Mouse (Mus musculus): ENCODE measurements at regions not wholly inside any gene's neighbourhood (a gene's known extent, or its start where the extent isn't known, plus 50 kb on each side); places are given as distances from the start of the nearest gene placed in this dataset.

GRCm38 (mm10) chr11:19138831-19139230, 120.0 kb upstream of the Meis1 start:
- WGBS = 78% methylated on average over 2 of the region's 2 CpGs

GRCm38 (mm10) chr11:19143267-19144000, 124.6 kb upstream of the Meis1 start:
- WGBS = 84% methylated on average over 17 of the region's 17 CpGs
- H3K27me3 ChIP-seq (ENCODE audit: control insufficient read depth, insufficient read depth, low read length) = no peaks in the 10 kb centered on the region
- no peak overlapping the region for H3K4me2 ChIP-seq (ENCODE audit: low read depth, low read length, severe bottlenecking)
- H3K36me3 ChIP-seq (ENCODE audit: control insufficient read depth, insufficient read depth, low read length) = no peaks in the 10 kb centered on the region
- H3K4me1 ChIP-seq (replicated peaks; ENCODE audit: control insufficient read depth, insufficient read depth, low read length) = no peaks in the 10 kb centered on the region; the same call in 1 of the 2 replicates
- H3K9ac ChIP-seq (ENCODE audit: low read length) = no peak overlapping the region
- H3K27ac ChIP-seq (ENCODE audit: low read depth, low read length) = no peak overlapping the region
- no peak for ATAC-seq (replicated peaks; ENCODE audit: low FRiP score)
- no peak overlapping the region for H3K4me3 ChIP-seq (ENCODE audit: low read depth, low read length)
- DNase-seq (ENCODE audit: low spot score) = no peak
- no peaks in the 10 kb centered on the region for H3K9me3 ChIP-seq (ENCODE audit: control insufficient read depth, low read length)

More at GRCm38 (mm10) chr11:19138831-19139230, 120.0 kb upstream of the Meis1 start:
- Histone ChIP-seq H3K9ac (ENCODE audit: low read length) (no peak overlapping the region), H3K27ac (ENCODE audit: low read depth, low read length) (no peak overlapping the region), H3K27me3 (ENCODE audit: control insufficient read depth, insufficient read depth, low read length) (no peaks in the 10 kb centered on the region), H3K4me1 (replicated peaks; ENCODE audit: control insufficient read depth, insufficient read depth, low read length) (no peaks in the 10 kb centered on the region; the same call in 1 of the 2 replicates), H3K4me2 (ENCODE audit: low read depth, low read length, severe bottlenecking) (no peak overlapping the region), H3K9me3 (ENCODE audit: control insufficient read depth, low read length) (no peaks in the 10 kb centered on the region), H3K4me3 (ENCODE audit: low read depth, low read length) (no peak overlapping the region), H3K36me3 (ENCODE audit: control insufficient read depth, insufficient read depth, low read length) (no peaks in the 10 kb centered on the region)
- DNase-seq (ENCODE audit: low spot score) (no peak), ATAC-seq (replicated peaks; ENCODE audit: low FRiP score) (no peak)

GRCm38 (mm10) chr11:19144506-19144905, 125.7 kb upstream of the Meis1 start:
- no peaks in the 10 kb centered on the region for H3K27me3 ChIP-seq (ENCODE audit: control insufficient read depth, insufficient read depth, low read length)
- H3K4me1 ChIP-seq (replicated peaks; ENCODE audit: control insufficient read depth, insufficient read depth, low read length) = no peaks in the 10 kb centered on the region
- H3K36me3 ChIP-seq (ENCODE audit: control insufficient read depth, insufficient read depth, low read length) = no peaks in the 10 kb centered on the region
- no peak overlapping the region for H3K9ac ChIP-seq (ENCODE audit: low read length)
- no peak for DNase-seq (ENCODE audit: low spot score)
- no peak for ATAC-seq (replicated peaks; ENCODE audit: low FRiP score)
- no peak overlapping the region for H3K4me2 ChIP-seq (ENCODE audit: low read depth, low read length, severe bottlenecking)
- no peaks in the 10 kb centered on the region for H3K9me3 ChIP-seq (ENCODE audit: control insufficient read depth, low read length)
- WGBS = 81% methylated on average over 6 of the region's 6 CpGs
- H3K27ac ChIP-seq (ENCODE audit: low read depth, low read length) = no peak overlapping the region
- no peak overlapping the region for H3K4me3 ChIP-seq (ENCODE audit: low read depth, low read length)

- Histone ChIP-seq H3K36me3 (ENCODE audit: control insufficient read depth, insufficient read depth, low read length) (no peaks in the 10 kb centered on the region), H3K27me3 (ENCODE audit: control insufficient read depth, insufficient read depth, low read length) (no peaks in the 10 kb centered on the region), H3K4me3 (ENCODE audit: low read depth, low read length) (no peak overlapping the region), H3K4me1 (replicated peaks; ENCODE audit: control insufficient read depth, insufficient read depth, low read length) (no peaks in the 10 kb centered on the region), H3K27ac (ENCODE audit: low read depth, low read length) (no peak overlapping the region), H3K4me2 (ENCODE audit: low read depth, low read length, severe bottlenecking) (no peak overlapping the region), H3K9ac (ENCODE audit: low read length) (no peak overlapping the region), H3K9me3 (ENCODE audit: control insufficient read depth, low read length) (no peaks in the 10 kb centered on the region)
- DNase-seq (ENCODE audit: low spot score) (no peak), ATAC-seq (replicated peaks; ENCODE audit: low FRiP score) (no peak)
- 93% methylated on average over 9 of the region's 9 CpGs for WGBS
These were observed 126.5 kb upstream of the Meis1 start for GRCm38 (mm10) chr11:19145263-19145662.

- no peak overlapping the region for H3K9ac ChIP-seq (ENCODE audit: low read length)
- WGBS = 78% methylated on average over 3 of the region's 3 CpGs
- no peaks in the 10 kb centered on the region for H3K9me3 ChIP-seq (ENCODE audit: control insufficient read depth, low read length)
- no peak overlapping the region for H3K4me3 ChIP-seq (ENCODE audit: low read depth, low read length)
- no peak overlapping the region for H3K27ac ChIP-seq (ENCODE audit: low read depth, low read length)
- DNase-seq (ENCODE audit: low spot score) = no peak
- H3K27me3 ChIP-seq (ENCODE audit: control insufficient read depth, insufficient read depth, low read length) = no peaks in the 10 kb centered on the region
- no peak overlapping the region for H3K4me2 ChIP-seq (ENCODE audit: low read depth, low read length, severe bottlenecking)
- no peaks in the 10 kb centered on the region for H3K4me1 ChIP-seq (replicated peaks; ENCODE audit: control insufficient read depth, insufficient read depth, low read length)
- no peaks in the 10 kb centered on the region for H3K36me3 ChIP-seq (ENCODE audit: control insufficient read depth, insufficient read depth, low read length)
- ATAC-seq (replicated peaks; ENCODE audit: low FRiP score) = no peak
These were observed 127.2 kb upstream of the Meis1 start for GRCm38 (mm10) chr11:19145991-19146390.

GRCm38 (mm10) chr11:19151026-19151425, 132.2 kb upstream of the Meis1 start:
- Histone ChIP-seq H3K36me3 (ENCODE audit: control insufficient read depth, insufficient read depth, low read length) (no peaks in the 10 kb centered on the region), H3K4me1 (replicated peaks; ENCODE audit: control insufficient read depth, insufficient read depth, low read length) (no peaks in the 10 kb centered on the region), H3K4me3 (ENCODE audit: low read depth, low read length) (no peak overlapping the region), H3K9ac (ENCODE audit: low read length) (no peak overlapping the region), H3K4me2 (ENCODE audit: low read depth, low read length, severe bottlenecking) (no peak overlapping the region), H3K27me3 (ENCODE audit: control insufficient read depth, insufficient read depth, low read length) (no peaks in the 10 kb centered on the region), H3K9me3 (ENCODE audit: control insufficient read depth, low read length) (no peaks in the 10 kb centered on the region), H3K27ac (ENCODE audit: low read depth, low read length) (no peak overlapping the region)
- 62% methylated on average over 3 of the region's 3 CpGs for WGBS
- ATAC-seq (replicated peaks; ENCODE audit: low FRiP score) = no peak
- DNase-seq (ENCODE audit: low spot score) = no peak

GRCm38 (mm10) chr11:19153714-19154113, 134.9 kb upstream of the Meis1 start:
- ATAC-seq (replicated peaks; ENCODE audit: low FRiP score) = no peak
- 87% methylated on average over 4 of the region's 4 CpGs for WGBS
- Histone ChIP-seq H3K9ac (ENCODE audit: low read length) (no peak overlapping the region), H3K4me3 (ENCODE audit: low read depth, low read length) (no peak overlapping the region), H3K27ac (ENCODE audit: low read depth, low read length) (no peak overlapping the region), H3K4me1 (replicated peaks; ENCODE audit: control insufficient read depth, insufficient read depth, low read length) (no peaks in the 10 kb centered on the region), H3K9me3 (ENCODE audit: control insufficient read depth, low read length) (no peaks in the 10 kb centered on the region), H3K4me2 (ENCODE audit: low read depth, low read length, severe bottlenecking) (no peak overlapping the region), H3K27me3 (ENCODE audit: control insufficient read depth, insufficient read depth, low read length) (no peaks in the 10 kb centered on the region), H3K36me3 (ENCODE audit: control insufficient read depth, insufficient read depth, low read length) (no peaks in the 10 kb centered on the region)
- DNase-seq (ENCODE audit: low spot score) = no peak

- no peaks in the 10 kb centered on the region for H3K36me3 ChIP-seq (ENCODE audit: control insufficient read depth, insufficient read depth, low read length)
- ATAC-seq (replicated peaks; ENCODE audit: low FRiP score) (no peak), DNase-seq (ENCODE audit: low spot score) (no peak)
- H3K9ac ChIP-seq (ENCODE audit: low read length) = no peak overlapping the region
- no peak overlapping the region for H3K4me2 ChIP-seq (ENCODE audit: low read depth, low read length, severe bottlenecking)
- 84% methylated on average over 4 of the region's 4 CpGs for whole genome bisulfite sequencing
- no peaks in the 10 kb centered on the region for H3K27me3 ChIP-seq (ENCODE audit: control insufficient read depth, insufficient read depth, low read length)
- no peak overlapping the region for H3K27ac ChIP-seq (ENCODE audit: low read depth, low read length)
- no peaks in the 10 kb centered on the region for H3K9me3 ChIP-seq (ENCODE audit: control insufficient read depth, low read length)
- H3K4me1 ChIP-seq (replicated peaks; ENCODE audit: control insufficient read depth, insufficient read depth, low read length) = 0 out of 2 replicates have a peak, but pooled peaks cover 2% of the 10 kb centered on the region
- H3K4me3 ChIP-seq (ENCODE audit: low read depth, low read length) = no peak overlapping the region
These were observed 136.2 kb upstream of the Meis1 start for GRCm38 (mm10) chr11:19154813-19155616.
